12 mouse cellular contexts compared by ENCODE assay signal in genomic region chr5:66090037-66090436, GRCm38 (mm10).
DNase-seq lines count a peak whose midpoint lies in the region; ATAC-seq and TF ChIP-seq lines count a peak whose summit lies in the region.
"Had no signal": no experiment of that assay in that cellular context is flagged by ENCODE, and none has a peak within 500 bp of the region (broad histone marks: within the 10 kb centered on the region; RNA-seq: fewer than 3 reads in every experiment).

No protein-coding gene starts in this region.

- peak; percentile 64 for DNase-seq in kidney, adult 9 months
- DNase-seq in kidney, postnatal 4 days, result no peak
- DNase-seq in adrenal gland, adult 8-10 months, result peak; percentile 85
- DNase-seq in layer of hippocampus, adult 18-20 months (ENCODE audit: low spot score in 2 of 2), result no peak
- DNase-seq in left cerebral cortex, postnatal 4 days, result no peak
- DNase-seq: cerebellum, adult 9-10 months had no signal

- no peak overlapping the region for H3K4me3 ChIP-seq in C2C12 (ENCODE audit: insufficient read depth, poor library complexity, severe bottlenecking)
- H3K4me3 ChIP-seq in intestine, embryonic 16.5 days (ENCODE audit: low read length), result no peak overlapping the region
- H3K4me3 ChIP-seq: forebrain, embryonic 15.5 days; limb, embryonic 15.5 days; neural tube, embryonic 13.5 days had no signal

- 43% methylated on average over 9 of the region's 9 CpGs for WGBS in intestine, embryonic 16.5 days

- peak; percentile 59 for ATAC-seq in intestine, embryonic 16.5 days
- no peak for ATAC-seq in activated CD4-positive, CD25-positive, alpha-beta regulatory T cell, adult 4 months
- ATAC-seq: forebrain, embryonic 15.5 days had no signal

- H3K27me3 ChIP-seq in C2C12 (ENCODE audit: control insufficient read depth, insufficient read depth, insufficient read length), result no peaks in the 10 kb centered on the region
- no peaks in the 10 kb centered on the region for H3K27me3 ChIP-seq in intestine, embryonic 16.5 days (replicated peaks; ENCODE audit: control insufficient read depth, insufficient read depth, low read length)
- H3K27me3 ChIP-seq: forebrain, embryonic 15.5 days; limb, embryonic 15.5 days; neural tube, embryonic 13.5 days had no signal

- H3K4me2 ChIP-seq in intestine, embryonic 16.5 days (ENCODE audit: low read depth, low read length), result no peak overlapping the region
- H3K4me2 ChIP-seq: forebrain, embryonic 15.5 days; limb, embryonic 15.5 days; neural tube, embryonic 13.5 days had no signal

- no peak overlapping the region for H3ac ChIP-seq in C2C12 (ENCODE audit: control insufficient read depth, insufficient read length, low read depth)

- no peaks in the 10 kb centered on the region for H3K79me2 ChIP-seq in C2C12 (ENCODE audit: control insufficient read depth, insufficient read depth)

- H3K9ac ChIP-seq in intestine, embryonic 16.5 days (ENCODE audit: low read depth, low read length), result no peak overlapping the region
- H3K9ac ChIP-seq: forebrain, embryonic 15.5 days; limb, embryonic 15.5 days; neural tube, embryonic 13.5 days had no signal

- no peak overlapping the region for H3K27ac ChIP-seq in intestine, embryonic 16.5 days (ENCODE audit: low read length)
- H3K27ac ChIP-seq: forebrain, embryonic 15.5 days; limb, embryonic 15.5 days; neural tube, embryonic 13.5 days had no signal

- no peak for TF ChIP-seq CTCF in C2C12 (IDR thresholded peaks at IDR 0.05; ENCODE audit: control insufficient read depth, insufficient read depth, insufficient read length)

- no peaks in the 10 kb centered on the region for H3K9me3 ChIP-seq in intestine, embryonic 16.5 days (ENCODE audit: control insufficient read depth, low read length)
- H3K9me3 ChIP-seq: forebrain, embryonic 15.5 days; limb, embryonic 15.5 days; neural tube, embryonic 13.5 days had no signal

- intact Hi-C loops in left cerebral cortex, postnatal 4 days (cut with DNase I), result no loop called here

- no peaks in the 10 kb centered on the region for H3K36me3 ChIP-seq in C2C12 (ENCODE audit: control insufficient read depth, insufficient read depth)
- no peaks in the 10 kb centered on the region for H3K36me3 ChIP-seq in intestine, embryonic 16.5 days (ENCODE audit: control insufficient read depth, insufficient read depth, low read length)
- H3K36me3 ChIP-seq: forebrain, embryonic 15.5 days; limb, embryonic 15.5 days; neural tube, embryonic 13.5 days had no signal

- peaks cover 5% of the 10 kb centered on the region for H3K4me1 ChIP-seq in intestine, embryonic 16.5 days (ENCODE audit: control insufficient read depth, insufficient read depth, low read length)
- H3K4me1 ChIP-seq: forebrain, embryonic 15.5 days; neural tube, embryonic 13.5 days had no signal

- H3K79me3 ChIP-seq in C2C12 (ENCODE audit: low read depth), result no peaks in the 10 kb centered on the region

TF ChIP-seq in C2C12, 6 proteins besides CTCF, POLR2A, EP300 and RAD21:
- TF ChIP-seq MYOD1 (IDR thresholded peaks at IDR 0.05; ENCODE audit: control insufficient read depth, insufficient read length, low read depth), result no peak
- peak; percentile 38 for TF ChIP-seq MAX (IDR thresholded peaks at IDR 0.05)
TF ChIP-seq in C2C12: peak in this region for 1.

Comparison
In these comparisons a context has a peak if more than half of its experiments do, and no peak if none do; other contexts are left out.
1. DNase-seq: peak in kidney, adult 9 months (single experiment) and adrenal gland, adult 8-10 months (single experiment); none in kidney, postnatal 4 days (0 of 2), layer of hippocampus, adult 18-20 months (0 of 2) and left cerebral cortex, postnatal 4 days (single experiment).